Comparison of ENCODE assay signal across 10 mouse cellular contexts in the genomic region with DNA sequence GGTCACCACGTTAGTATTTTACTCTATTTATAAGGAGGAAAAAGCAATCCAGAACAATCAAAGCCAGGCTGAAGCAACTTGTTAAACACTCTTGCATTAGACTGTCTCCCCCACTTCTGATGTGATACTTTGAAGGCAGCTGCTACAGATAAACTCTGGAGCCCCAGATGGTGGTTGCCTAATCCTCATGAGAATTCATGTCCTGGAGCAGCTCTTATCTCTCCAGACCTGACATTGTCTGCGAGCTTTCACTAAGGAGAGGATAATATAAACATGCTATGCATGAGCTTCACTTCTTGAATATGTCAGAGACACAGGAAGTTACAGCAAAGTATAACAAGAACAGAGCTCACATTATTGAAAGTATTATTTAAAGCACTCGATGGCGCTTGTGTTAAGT. TPM values are rescaled to one million over a fixed set of nuclear protein-coding genes. Genes with fewer than 3 reads are reported as not detected.
DNase-seq lines count a peak whose midpoint lies in the region.
"Had no signal": no experiment of that assay in that cellular context is flagged by ENCODE, and none has a peak within 500 bp of the region (broad histone marks: within the 10 kb centered on the region; RNA-seq: fewer than 3 reads in every experiment).

No protein-coding gene starts in this region.

- intact Hi-C loops in left cerebral cortex, postnatal 25 days (cut with DNase I) = no loop called here

- no peaks in the 10 kb centered on the region for H3K27me3 ChIP-seq in heart, embryonic 10.5 days (ENCODE audit: insufficient read depth, poor library complexity, severe bottlenecking)
- H3K27me3 ChIP-seq: heart, embryonic 15.5 days had no signal

- H3K27ac ChIP-seq in heart, embryonic 10.5 days = no peak overlapping the region
- H3K27ac ChIP-seq: heart, embryonic 15.5 days had no signal

- peak; percentile 76 for DNase-seq in heart, embryonic 10.5 days (ENCODE audit: low spot score)
- DNase-seq in heart, postnatal 4 days = no peak
- peak; percentile 6 for DNase-seq in lung, postnatal 10 days
- DNase-seq in lung, postnatal 14 days = no peak
- peak; percentile 10 for DNase-seq in embryo, embryonic 9.5 days (ENCODE audit: extremely low spot score)
- peak; percentile 64 for DNase-seq in retina, postnatal 1 day
- no peak for DNase-seq in cerebellum, adult 8-10 months
- no peak for DNase-seq in left cerebral cortex, postnatal 25 days (ENCODE audit: low spot score in 2 of 2)
- DNase-seq: kidney, adult 8-10 months had no signal

- no peak overlapping the region for H3K4me3 ChIP-seq in heart, embryonic 10.5 days
- H3K4me3 ChIP-seq: heart, embryonic 15.5 days had no signal

- no peaks in the 10 kb centered on the region for H3K9me3 ChIP-seq in heart, embryonic 10.5 days
- H3K9me3 ChIP-seq: heart, embryonic 15.5 days had no signal

- WGBS in heart, embryonic 10.5 days = 29% methylated on average over 4 of the region's 4 CpGs

- peaks cover 15% of the 10 kb centered on the region; the same call in 1 of the 2 replicates for H3K4me1 ChIP-seq in heart, embryonic 10.5 days

- H3K36me3 ChIP-seq in heart, embryonic 10.5 days = no peaks in the 10 kb centered on the region
- H3K36me3 ChIP-seq: heart, embryonic 15.5 days had no signal

RNA-seq across cellular contexts. Expression of a gene that starts 58.1 kb away (rescaled TPM):
- 22.9 and 23.7 TPM in 2 replicates for polyA plus RNA-seq in heart, embryonic 10.5 days (2016; fragmentation: Nextera tagmentation; extraction: Ambion mirVana)
- total RNA-seq in heart, postnatal 4 days (2021) = 10 to 100 TPM; 18.2 to 27.4 TPM
- 10 to 100 TPM; 54.6 to 60.4 TPM for total RNA-seq in left cerebral cortex, postnatal 25 days (2021)

Comparison
In these comparisons a context has a peak if more than half of its experiments do, and no peak if none do; other contexts are left out.
1. DNase-seq: peak in heart, embryonic 10.5 days (single experiment), lung, postnatal 10 days (single experiment), embryo, embryonic 9.5 days (single experiment) and retina, postnatal 1 day (single experiment); none in heart, postnatal 4 days (single experiment), lung, postnatal 14 days (single experiment), cerebellum, adult 8-10 months (single experiment) and left cerebral cortex, postnatal 25 days (0 of 2).